Mouse (Mus musculus) spleen, postnatal 10 days (tissue): ENCODE data around the gene Bcl11a.

ENCODE experiments used
- DNase-seq, 2 experiments: peaks; one replicate each; pipeline ENCODE4 v3.0.0; 2021 to 2022; ENCODE audit warnings: low spot score in 2 of 2

The Bcl11a gene

DNA sequence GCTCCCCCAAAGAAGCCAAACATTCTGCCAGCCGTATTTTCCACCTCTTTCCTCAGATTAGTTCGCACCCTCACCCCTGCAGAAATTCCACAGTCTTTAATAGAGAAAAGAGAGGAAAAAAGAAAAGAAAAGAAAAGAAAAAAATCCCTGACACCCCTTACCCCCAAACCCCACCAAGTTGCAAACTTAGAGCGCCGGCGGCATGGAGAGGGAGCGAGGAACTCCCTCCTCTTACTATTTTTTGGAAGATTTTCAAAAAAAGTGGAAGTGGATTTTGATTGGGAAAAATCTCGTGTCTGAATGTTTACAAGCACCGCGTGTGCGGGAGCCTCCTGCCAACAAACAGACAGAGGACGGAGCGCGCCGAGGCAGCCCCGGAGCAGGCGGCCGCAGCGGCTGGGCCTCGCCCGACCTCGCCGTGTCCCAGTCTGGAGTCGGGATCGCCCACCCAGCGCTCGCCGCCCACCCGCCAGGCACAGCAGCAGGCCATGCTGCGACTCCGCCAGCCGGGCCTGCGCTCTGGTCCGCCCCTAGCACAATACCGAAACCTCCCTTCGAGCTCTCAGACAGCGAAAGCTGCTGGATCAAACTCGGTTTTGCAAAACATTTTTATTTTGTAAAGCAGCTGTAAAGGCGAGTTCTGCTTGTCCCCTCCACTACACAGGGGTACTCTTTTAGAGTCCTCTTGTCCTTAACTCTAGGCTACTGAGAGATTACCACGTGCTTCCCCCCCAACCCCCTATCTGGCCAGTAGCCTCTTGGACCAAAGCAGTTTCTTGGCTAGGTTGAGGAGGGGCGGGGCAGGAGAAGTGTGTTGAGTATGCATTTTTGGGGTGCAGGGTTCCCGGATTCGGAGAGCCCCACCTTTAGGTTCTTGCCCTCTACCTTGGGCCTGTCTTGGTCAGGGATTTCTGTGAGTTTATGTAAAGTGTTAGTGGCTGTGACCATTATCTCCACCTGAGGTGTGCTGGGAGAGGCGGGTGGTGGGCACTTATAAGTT is 1.8 kb downstream of the Bcl11a start:
- DNase-seq: peak; percentile 64 to 68

DNA sequence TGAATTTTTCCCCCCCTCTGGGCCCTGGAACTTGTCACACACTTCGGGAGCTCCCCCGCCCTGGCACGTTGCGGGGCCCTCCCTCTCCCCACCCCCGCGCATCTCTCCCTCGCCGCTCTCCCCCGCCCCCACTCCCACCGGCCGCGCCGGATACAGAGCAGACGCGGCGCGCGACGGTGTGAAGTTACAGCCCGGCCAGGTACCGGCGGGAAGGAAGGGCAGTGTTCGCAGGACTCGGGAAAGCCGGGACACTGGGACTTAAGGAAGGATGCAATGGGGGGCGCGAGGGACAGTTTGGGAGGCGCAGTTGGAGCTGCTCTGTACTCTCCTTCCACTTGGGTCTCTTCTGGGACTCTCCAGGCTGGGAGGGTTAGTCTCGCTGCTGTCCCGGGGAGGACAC is 2.7 kb downstream of the Bcl11a start:
- peak; percentile 70 to 76 for DNase-seq

DNA sequence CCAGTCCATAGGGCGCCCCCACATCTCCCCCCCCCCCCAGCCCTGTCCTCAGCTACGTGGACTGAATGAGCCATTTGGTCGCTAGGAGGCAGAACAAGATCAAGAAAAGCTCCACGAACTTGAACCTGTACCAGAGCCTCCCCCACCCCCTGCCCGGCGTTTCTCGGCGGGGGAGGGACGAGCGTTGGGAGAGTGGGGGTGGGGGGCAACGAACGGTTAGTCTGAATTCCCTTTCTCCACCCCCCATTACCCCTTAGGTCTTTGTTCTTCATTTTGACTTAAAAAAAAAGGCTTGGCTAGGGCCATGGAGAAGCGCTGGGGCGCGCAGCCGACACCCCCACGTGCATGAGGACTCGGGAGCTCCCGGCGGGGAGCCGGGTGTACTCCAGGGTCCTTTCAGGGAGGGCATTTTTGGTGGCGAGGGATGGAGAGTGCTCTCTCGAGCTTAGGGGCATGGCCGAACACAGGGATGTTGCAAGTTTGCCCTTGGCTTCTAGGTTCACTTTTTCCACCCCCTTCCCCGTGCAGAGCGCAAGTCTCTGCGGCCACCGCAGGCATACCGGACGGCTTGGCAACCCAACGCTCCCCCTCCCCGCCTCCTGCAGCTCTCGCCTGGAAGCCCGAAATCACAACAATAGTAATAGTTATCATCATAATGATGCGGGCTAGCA is 3.3 kb downstream of the Bcl11a start:
- peak; percentile 71 to 79 for DNase-seq

DNA sequence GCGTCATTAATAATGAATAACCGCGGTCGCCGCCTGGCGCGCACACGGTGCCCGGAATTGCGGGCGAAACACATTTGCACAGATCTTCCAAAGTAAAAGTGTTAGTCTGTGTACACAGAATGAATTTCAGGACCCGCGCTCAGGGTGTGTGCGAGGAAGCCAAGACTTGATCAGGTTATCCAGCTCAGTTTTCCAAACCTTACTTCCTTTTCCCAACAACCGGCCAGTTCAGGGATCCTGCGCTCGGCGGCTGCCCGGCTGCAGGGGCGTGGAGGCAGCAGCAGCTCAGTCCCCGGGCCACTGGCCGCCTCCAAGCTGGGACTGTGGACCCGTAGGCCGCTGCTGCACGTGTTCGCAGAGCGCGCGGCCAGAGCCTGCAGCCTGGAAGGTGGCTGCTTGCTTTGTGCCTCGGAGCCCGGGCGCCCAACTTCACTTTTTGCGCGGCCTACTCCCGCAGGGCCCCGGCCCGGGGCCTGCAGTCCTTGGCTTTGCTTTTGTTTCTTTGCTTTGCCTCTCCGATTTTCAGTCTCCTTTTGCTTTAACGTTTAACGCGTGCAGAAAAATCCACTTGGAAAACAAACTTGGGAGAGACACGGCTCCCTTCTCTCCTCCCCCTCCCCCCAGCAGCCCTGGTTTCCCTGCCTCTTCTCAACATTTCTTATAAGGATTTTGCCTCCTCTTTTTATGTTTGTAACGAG is 4.0 kb downstream of the Bcl11a start:
- peak; percentile 67 to 70 for DNase-seq

DNA sequence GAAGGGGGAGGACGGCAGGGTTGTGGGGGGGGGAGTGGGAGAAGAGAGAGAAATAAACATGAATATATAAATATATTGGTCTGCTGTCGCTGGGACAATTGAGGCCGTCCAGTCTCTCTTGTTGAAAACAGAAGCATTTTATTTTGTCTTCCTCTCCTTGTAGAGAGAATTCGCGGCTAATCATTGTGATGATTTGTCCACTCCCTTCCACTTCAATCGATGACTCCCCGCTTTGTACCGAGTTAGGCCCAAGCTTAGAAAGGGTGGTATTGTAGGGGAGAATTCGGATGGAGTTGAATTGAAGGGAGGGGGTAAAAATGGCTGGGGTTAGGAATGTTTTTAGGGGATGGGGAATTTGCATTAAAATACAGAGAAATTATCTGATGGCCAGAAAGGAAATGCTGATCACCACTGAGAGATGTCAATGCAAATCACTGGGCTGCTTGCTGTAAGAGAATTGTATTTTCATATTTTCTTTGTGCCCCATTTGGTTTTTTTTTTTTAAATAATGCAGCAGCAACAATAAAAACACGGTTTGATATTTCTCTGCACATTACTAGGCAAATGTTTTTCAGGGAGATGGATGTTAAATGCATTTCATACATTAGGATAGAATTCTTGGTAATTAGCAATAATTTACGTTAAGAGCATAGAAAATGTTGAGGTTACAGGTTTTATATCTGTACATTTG is 4.7 kb downstream of the Bcl11a start:
- no peak for DNase-seq

DNA sequence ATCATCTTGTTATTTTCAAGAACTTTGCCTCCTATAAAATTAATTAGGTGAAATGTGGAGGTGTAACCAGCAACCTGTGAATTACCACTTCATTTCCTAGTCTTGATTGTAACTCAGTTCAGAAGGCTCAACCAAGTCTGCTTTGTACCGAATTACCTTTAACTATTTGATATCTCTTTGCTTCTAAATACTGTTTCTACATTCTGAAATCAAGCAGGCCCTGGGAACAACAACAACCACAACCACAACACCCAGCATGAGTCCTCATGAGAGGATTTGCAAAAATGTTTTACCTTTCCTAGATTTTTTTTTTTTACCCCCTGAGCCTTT is 5.2 kb downstream of the Bcl11a start:
- DNase-seq: no peak

DNA sequence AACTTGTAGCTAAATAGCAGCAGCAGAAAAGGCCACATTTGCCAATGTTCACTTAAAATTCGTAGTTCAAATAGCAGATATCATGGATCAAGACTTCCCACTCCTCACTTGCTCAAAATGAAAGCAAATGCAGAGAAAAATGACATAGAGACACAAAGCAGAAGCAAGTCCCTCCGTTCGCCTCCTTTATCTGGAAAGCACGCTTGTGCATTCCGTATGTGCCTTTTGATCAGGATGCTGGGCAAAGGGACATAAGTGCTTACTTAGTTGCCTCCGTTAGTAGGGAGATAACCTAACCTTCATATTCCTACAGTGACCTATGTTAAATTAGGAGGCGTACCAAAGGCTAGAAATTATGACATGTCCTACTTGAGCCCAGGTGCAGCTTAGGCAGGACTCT is 5.6 kb downstream of the Bcl11a start:
- no peak for DNase-seq

DNA sequence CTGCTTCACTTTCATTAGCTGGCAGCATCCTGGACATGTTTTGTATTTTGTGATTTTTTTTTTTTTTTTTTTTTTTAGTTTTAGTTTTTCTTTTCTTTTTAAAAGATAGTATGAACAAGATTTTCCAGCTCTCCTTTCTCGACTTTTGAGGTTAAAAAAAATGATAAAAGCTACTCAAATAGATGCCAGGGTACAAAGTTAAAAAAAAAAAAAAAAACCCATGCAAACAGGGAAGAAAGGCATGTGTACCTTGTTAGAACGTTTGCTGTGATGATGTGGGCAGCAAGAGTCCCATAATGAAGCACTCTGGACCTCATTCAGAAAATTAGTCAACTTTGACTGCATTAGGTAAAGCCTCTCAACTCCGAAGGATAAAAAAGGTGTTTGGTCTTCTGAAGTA is 6.2 kb downstream of the Bcl11a start:
- DNase-seq: no peak

DNA sequence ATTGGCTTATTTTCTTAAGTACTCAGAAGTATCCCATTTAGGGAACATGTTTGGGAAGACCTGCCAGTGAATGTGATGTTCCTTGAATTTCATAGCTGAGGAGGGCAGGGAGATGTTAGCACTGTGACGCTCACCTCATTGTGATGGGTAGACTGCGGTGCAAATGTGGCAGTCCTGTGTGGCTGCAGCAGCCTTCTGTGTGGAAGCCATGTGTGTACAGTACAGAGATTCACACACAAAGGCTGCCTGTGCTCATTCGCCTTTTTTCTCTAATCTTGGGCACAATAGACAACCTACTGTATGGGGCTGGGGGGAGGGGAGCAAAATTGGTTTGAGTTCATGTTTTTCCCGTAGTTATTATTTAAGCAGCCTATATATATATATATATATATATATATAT is 6.7 kb downstream of the Bcl11a start:
- no peak for DNase-seq

DNA sequence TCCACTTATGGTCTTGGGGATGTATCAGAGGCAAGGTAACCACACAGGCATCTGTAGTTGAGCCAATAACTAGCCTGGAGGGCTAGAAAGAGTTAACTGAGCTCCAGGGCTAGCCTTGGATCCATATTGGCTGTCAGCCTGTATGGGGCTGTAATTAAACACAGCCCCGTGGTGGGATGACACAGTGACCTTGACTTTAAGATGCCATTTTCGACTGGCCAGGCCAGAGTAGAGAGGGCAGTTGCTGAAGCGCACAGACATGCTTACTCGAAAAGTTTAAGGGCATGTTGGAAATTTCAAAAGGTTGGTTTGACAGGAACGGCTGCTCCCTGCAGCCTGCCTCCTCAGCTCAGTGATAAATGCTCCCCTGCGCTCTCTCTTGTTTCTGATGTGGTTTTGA is 8.1 kb downstream of the Bcl11a start:
- no peak for DNase-seq

DNA sequence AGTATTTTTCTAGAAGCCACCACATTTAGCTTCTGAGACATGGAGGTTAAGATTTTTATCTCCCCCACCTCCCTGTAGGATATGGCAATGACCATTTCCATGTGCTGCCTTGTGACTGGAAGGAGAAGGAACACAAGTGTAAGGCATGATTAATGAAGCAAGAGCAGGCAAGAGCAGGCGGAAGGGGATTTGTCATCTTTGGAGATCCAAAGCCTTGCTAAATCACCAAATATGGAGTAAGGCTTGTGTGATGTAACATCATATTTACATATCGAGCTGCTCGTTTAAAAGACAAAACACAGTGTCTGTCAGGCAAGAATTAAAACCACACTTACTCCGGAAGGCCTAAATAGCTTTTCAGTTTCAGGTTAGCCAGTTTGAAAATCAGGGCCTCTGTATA is 9.2 kb downstream of the Bcl11a start:
- DNase-seq: no peak

DNA sequence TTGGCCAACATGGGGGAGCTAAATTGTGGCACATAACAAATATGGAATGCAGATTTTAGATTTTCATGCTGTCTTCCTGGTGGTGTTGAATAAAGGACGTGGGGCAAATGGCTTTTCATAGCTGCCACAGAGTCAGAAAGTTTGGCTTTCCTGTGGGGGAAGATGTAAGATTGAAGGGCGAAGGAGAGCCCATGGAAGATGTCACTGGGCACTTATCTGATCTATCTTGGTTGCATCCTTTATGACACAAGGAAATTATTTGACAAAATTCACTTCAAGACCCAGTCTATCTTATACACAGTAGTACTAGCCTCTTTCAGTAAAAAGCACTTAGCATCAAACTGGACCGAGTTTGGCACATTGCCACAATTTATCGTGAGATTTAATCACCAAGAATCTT is 12.6 kb downstream of the Bcl11a start:
- DNase-seq: no peak

DNA sequence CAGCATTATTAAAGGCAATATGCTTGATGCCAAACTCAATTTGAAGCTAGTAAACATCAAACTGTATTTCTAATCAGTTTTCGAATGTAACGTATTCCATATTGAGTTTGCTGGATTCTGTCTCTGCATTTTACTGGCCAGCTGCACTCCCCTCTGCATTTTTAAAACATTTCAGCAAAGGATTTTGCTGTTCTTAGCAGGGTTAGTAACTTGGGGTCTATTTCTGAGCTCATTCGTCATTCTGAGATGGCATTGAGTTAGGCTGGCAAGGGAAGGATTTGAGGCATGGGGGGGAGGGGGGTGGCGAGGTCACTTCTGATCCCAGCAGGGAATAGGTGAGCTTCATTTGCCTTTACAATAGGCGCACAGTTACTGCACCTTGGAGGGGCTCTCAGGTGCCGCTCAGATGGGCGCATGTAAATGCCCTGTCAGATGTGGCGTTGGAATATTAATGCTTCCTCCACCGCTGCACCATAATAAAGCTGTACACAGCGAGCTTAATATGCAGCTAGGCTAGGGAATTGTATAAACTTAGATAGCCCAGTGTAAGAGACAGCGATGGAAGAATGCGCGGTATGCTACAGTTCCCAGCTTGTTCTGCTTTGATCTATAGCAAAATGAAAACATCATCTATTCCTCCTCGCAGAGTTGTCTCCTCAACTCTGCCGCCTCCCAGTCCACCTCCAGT is 13.7 kb downstream of the Bcl11a start:
- DNase-seq: no peak

DNA sequence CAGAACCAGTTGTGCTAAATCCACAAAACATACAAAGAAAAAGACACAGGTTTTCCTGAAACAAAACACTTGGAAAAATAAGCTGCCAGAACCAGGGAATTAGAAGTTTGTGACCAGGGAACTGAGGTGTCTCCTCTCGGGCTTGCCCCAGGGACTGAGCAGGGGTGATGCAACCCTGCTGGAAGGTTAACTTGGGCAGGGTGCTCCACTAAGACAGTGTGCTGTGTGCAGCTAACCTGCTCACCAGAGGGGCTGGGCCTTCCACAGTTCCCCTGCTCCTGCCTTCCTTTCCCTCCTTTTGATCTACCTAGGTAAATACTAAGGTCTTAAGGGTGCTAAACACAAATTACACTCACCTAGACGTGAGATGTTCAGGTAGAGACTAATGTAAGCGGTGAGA is 14.8 kb downstream of the Bcl11a start:
- no peak for DNase-seq

DNA sequence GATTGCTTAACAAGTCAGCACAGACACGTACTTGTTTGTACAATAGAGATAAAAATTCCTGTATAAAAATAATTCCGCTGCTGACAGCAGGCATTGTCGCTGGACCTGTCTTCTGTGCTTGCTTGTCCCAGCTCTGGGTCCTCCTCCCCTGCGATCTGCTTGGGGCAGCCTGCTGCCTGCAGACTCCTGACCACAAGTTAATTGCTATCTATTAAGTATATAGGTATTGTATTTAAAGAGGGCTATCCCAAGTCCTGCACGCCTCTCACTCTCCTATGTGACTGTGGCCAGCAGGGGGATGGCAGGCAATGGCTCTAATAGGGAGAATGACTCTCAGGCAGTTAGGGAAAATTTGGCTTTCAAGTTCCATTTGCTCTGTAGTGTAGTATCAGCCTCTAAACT is 16.2 kb downstream of the Bcl11a start:
- peak; percentile 14 to 33 for DNase-seq

DNA sequence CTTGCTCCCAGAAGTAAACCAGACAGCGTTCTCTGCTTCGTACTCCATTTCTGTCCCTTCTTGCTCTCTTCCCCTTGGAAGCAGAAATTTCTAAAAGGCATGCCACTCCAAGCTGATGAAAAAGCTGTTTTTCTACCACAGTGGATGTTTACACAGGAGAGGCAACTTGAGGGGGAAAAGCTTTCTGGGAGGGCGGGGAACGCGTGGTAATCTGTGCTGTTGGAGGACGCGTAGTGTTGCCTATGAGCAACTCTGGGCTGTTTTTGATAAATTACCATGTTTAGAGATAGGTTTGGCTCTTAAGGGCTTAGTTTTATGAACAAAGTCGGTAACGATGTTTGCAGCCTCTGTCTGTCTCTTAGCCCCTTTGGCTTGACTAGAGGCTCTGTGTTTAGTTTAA is 17.4 kb downstream of the Bcl11a start:
- DNase-seq: no peak

DNA sequence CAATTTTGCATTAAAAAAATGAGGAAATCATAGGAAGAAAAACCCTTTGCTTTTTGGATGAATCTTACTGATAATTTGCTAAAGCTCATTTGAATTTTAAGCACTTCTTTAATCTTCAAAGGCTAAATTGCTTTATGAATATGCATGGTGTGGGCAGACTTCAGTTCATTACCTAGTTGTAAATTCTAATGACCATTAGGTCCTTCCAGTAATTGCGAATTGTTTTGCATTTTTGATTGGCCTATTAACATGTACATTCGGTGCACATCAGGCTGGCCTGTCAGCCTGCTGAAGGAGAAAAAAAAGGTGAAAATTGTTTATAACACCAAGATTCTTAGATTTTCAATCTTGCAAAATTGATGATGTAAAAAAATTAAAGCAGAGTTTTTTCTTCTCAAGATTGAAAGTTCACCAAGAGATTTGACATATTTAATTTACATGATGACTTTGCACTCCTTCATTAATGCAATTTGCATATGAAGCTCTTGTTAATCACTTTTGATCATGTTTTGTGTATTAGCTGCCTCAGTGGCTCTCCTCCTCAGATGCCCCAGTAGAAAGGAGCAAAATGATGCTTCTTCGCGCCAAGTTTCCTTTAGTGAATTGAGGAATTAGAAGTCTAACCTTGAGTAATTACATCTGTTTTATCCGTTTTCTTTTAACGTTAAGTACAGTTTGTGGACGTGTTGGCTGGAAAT is 17.9 kb downstream of the Bcl11a start:
- no peak for DNase-seq

DNA sequence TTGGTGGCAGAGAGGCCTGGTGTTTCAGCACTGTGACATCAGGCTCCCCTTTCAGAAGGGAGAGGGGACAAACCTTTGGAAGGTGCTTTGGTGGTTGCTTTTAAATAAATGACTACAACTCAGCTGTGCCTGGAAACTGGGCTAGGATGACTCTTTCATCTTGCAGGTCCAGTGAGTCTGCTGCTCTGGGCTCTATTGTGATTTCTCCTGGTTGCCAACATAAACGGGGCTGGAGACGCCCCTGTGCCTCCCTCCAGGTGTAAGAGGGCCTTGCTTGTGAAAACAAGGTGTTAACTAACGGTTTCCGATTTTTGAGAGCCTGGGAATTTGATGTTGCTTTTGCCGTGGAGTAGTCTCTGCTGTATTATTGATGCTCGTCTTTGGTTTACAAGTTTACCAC is 18.6 kb downstream of the Bcl11a start:
- no peak for DNase-seq

DNA sequence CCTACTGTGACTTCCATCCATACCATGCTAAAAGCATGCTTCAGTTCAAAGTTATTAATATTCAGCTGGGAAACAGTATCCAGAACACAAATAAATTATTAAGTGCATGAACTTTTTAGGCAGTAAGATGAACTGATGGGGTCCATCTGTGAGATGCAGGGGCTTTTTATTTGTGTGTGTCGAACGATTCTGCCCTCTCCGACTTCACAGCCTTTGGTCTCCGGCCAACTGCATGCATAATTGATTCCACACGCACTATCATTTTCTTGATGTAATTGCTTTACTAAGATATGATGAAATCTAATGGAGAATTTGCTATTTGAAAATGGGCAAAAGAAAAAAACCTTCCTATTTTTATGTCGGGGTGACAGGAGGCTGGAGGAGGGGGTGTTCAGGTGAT is 19.2 kb downstream of the Bcl11a start:
- no peak for DNase-seq

DNA sequence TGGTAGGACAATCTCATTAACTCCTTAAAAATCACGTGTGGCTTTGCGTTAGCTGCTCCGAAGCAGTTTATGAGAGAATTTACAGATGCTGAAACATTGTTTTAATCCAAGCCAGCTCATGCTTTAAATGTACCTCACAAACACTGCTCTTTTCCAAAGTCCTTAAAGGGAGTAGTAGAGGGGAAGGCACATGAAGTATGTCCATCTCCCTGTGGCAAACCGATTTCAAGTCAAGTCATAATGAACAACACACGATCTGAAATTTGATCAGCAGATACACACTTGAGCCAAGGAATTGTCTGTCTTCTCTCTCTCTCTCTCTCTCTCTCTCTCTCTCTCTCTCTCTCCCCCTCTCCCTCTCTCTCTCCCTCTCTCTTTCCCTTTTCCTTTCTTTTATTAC is 20.2 kb downstream of the Bcl11a start:
- DNase-seq: no peak

DNA sequence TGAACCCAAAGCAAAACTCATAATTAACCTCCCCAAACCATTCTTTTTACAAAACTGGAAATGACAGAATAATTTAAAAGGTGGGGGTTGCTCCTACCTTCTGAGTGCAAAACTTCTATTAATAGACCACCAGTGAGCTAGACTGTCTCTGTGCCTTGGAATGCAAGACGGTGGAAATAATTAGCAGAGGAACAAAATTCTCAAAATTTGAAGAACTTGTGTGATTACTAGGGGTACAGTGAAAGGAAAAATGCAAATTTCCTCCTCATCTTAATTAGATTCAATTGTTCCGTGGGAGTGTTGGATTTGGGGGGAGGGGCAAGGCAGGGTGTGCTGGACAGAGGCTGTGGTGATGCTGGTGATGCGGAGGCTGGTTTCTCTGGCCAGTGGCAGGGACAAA is 20.8 kb downstream of the Bcl11a start:
- DNase-seq: no peak
